Mouse (Mus musculus): ENCODE measurements at regions not wholly inside any gene's neighbourhood (a gene's known extent, or its start where the extent isn't known, plus 50 kb on each side); places are given as distances from the start of the nearest gene placed in this dataset.

DNA sequence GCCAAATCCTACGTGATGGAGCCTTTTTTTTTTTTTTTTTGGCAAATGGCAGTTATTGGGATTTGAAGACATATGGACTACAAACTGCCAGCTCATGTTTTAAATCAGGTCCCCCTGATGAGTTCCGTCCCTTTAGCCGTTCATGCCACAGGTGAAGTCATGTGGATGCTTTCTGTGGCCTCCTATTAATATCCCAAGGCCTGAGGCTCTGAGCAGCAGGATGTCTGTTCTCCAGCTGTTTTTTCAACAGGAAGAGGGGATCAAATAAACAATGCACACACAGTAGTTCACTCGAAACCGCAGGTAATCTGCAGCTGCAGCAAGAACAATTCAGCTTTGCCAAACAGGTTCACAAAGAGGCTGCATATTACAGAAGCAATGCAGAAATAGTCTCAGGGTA is 112.1 kb downstream of the Dusp6 start:
- no peak for DNase-seq

- DNase-seq: no peak
These were observed 113.4 kb downstream of the Dusp6 start for GRCm38 (mm10) chr10:99376430-99376829.

GRCm38 (mm10) chr10:99377548-99377947 is 114.5 kb downstream of the Dusp6 start:
- no peak for DNase-seq

DNA sequence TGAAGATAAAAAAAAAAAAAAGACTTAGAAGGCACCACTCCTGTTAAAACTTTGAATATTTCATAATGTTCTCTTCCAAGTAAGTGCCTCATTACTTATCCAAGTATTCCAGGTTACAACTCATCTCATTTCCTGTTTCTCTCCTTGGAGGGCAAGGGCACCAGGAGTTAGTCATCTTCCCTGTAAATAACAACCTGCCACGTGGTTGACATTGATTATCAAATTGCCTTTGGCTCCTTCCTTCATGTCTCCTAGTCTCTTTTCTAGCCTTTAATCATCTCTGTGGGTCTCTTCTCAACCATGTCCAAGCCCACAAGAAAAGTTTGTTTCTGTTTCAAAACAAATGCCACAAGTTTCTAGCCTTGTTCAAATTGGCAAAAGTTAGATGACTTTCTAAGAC is 116.1 kb downstream of the Dusp6 start:
- DNase-seq: no peak

- DNase-seq: no peak
These were observed 117.1 kb downstream of the Dusp6 start for GRCm38 (mm10) chr10:99380170-99380569.

DNA sequence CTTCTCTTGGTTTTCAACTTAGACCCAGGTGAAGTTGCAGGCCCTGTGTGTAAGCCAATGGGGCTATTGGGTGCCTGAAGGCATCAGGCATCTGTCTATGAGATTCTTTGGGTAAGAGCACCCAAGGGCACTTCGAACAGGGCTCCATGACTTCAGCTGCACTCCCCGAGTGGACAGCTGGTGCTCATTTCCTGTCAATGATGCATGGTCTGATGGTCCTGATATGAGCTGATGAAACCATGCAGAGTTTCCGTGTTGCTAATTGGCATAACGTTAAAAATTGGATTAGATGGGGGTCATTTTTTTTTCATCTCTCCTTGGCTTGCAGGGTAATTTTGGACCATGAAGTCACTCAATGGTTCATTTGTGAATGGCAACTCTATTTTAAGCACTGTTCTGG is 120.0 kb downstream of the Dusp6 start:
- DNase-seq: no peak

DNA sequence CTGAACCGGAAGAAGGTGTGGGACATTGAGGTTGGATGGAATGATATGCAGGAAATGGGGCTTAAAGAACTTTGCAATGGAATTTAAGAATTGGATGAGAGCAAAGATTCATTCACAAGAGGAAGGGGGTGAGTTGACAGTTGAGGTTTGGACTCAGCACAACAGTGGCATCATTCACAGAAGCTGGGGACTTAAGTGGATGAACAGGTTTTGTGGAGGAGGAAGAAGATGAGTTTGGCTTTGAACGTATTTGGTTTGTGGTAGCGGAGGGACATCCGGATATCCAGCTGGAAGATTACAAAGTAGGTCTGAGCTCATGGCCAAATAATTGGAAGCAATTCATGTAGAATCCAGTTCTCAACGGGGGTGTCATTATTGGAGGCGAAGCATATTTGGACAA is 121.3 kb downstream of the Dusp6 start:
- DNase-seq: no peak

DNA sequence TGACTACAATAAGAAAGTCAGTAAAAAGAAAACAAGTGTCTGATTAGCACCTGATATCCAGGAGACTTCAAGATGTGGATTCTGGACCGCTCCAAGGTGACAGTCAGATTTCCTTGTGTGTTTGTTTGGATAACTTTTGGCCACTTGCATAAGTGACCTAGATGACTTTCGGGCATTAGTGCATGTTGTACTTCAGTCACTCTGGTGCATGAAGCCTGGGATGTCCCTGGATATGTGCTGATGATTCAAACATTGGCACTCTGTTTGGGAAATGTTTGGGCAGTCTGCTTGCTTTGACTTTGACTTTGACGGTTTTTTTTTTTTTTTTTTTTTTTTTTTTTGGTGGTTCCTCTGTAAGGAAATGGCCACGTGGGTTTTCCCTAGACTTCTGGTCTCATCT is 121.8 kb downstream of the Dusp6 start:
- DNase-seq: no peak

DNA sequence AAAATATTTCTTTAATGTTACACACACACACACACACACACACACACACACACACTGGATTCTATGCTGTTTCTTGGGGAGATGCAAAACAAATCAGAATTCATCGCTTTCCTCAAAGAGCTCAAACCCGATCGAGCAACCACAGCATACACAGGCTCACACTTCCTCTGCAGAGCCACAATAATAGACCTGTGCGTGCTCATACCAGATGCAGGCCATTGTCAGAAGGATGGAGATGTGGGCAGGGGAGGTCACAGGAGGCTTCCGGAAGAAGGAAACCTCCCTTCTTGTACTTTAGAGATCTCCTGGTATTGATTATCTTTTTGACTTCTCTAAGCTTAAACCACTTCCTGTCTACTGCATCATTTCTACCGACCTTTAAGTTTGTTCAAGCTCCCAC is 122.8 kb downstream of the Dusp6 start:
- no peak for DNase-seq

DNA sequence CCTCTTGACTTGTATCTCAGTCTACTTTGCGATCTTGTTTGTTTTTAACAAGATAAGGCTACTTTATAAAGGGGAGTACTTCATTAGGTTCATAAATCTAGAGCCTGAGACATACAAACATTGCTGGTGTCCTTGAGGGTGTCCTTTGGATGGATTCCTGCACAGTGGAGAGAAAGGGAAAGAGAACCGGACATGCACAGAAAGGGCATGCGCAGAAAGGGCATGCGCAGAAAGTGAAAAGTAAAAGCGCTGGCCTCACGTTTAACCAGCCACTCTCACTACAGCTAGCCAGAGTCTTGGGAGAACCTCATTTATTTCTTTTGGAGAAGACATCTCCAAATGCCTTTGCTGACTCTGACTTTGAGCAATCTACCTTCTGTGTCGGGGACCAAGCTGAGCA is 125.5 kb downstream of the Dusp6 start:
- DNase-seq: no peak

DNA sequence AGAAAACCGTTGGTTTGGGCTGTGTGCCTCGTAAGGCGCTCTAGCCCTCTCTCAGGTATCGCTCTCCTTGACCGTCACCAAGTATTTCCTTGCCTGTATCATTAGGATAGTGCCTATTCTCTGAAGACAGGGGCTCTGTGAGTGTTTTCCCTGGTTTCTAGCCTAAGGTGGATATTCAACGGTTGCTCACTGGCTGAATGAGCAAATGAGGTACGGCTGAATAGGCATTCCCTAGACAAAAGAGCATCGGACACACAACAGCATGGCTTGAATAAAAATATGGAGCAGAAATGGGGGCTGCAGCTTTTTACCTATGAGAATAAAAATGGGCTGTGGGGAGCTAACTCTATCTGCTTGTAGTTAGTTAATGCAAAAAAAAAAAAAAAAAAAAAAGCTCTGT is 126.0 kb downstream of the Dusp6 start:
- DNase-seq: no peak

DNA sequence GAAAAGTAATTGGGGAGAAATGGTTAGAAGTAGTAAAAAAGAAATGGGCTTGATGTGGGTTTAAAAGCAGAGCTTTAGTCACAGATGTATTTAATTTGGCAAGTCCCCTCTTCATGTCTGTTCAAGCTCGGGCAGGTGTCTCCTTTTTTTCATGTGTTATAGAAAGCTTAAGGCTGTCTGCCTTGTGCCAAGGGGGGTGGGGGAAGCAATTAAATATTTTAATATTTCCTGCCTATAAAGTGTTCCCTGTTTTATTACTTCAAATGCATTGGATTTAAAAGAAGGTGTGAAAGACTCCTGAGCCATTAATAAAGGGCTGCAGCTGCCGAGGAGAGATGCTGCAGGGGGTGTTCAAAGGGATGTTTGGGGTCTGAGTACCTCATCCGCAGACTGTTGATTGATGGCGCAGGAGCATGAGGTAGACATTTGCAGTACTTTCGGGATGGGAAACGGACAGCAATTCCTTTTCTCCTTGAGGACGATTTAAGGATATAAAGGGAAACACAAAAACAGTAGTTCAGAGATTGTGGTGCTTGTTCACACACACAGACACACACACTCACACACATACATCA is 127.7 kb downstream of the Dusp6 start:
- DNase-seq: no peak

GRCm38 (mm10) chr10:99391725-99392124 is 128.7 kb downstream of the Dusp6 start:
- DNase-seq: no peak

- no peak for DNase-seq
These were observed 129.9 kb downstream of the Dusp6 start for GRCm38 (mm10) chr10:99392979-99393378.

DNA sequence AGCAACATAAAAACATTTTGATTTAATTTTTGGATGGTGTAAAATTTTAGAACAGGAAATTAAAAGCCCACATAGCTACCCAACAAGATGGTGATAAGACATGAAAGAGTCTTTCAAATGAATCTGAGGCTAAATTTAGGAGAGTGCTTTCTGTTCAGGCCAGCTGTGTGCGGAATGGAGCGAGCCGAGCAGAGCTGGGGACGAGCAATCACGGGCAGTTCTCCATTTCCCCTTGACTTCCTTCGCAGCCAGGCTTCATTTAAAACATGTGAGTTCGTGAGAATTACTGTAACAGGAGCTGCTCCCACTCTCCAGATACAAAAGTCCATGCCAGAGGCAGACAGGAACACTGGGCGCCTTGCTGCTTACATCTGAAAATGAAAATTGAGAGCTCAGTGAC is 130.5 kb downstream of the Dusp6 start:
- DNase-seq: peak; percentile 41

DNA sequence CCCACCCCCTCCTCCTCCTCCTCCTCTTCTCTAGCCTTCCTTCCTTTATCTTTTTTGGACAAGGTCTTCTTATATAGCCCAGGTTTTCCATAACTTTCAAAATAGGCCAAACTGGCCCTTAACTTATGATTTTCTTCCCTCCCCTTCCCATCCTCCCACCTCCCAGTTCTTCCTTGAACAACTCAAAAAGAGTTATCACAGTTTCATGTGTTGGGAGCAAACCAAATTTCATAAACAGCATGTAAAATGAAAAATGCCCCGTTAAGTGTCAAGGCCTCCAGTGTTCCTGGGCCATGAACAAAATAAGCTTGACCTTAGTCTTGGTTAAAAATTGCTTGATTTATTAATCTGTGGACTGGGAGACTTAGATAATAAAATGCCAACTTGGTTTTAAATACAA is 132.4 kb downstream of the Dusp6 start:
- DNase-seq: no peak

GRCm38 (mm10) chr10:99396630-99397029 is 133.6 kb downstream of the Dusp6 start:
- DNase-seq: peak; percentile 47

DNA sequence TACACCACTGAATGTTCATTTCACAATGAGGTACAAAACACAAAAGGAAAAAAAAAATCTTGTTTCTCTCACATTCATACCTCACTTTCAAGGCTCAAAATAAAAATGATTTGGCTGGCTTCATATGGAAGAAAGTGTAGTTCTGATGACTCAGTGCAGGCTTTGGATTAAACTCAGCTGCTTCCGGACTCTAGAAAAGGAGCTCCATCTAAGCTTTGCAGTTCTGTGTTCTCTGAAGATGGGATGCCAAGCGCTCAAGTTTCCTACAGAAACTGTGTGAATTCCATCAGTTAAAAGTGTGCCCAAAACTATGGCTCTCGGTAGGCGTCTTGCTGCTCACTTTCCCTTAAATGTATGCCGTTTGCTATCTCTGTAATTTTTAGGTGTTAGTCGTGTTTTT is 137.0 kb downstream of the Dusp6 start:
- peak; percentile 48 for DNase-seq

- DNase-seq: no peak
These were observed 143.7 kb downstream of the Dusp6 start for GRCm38 (mm10) chr10:99406764-99407163.

- DNase-seq: no peak
These were observed 145.8 kb downstream of the Dusp6 start for GRCm38 (mm10) chr10:99408786-99409185.

- no peak for DNase-seq
These were observed 146.7 kb downstream of the Dusp6 start for GRCm38 (mm10) chr10:99409744-99410143.

GRCm38 (mm10) chr10:99410754-99411153 is 147.7 kb downstream of the Dusp6 start:
- DNase-seq: no peak

- DNase-seq: no peak
These were observed 150.4 kb downstream of the Dusp6 start for GRCm38 (mm10) chr10:99413455-99413854.

- no peak for DNase-seq
These were observed 153.2 kb downstream of the Dusp6 start for GRCm38 (mm10) chr10:99416271-99416670.

GRCm38 (mm10) chr10:99416896-99417479 is 154.0 kb downstream of the Dusp6 start:
- DNase-seq: no peak
